ENCODE assay signal across 8 mouse cellular contexts in genomic region chr5:149454281-149454680, GRCm38 (mm10). TPM values are rescaled to one million over a fixed set of nuclear protein-coding genes. Genes with fewer than 3 reads are reported as not detected.
DNase-seq lines count a peak whose midpoint lies in the region; ATAC-seq and TF ChIP-seq lines count a peak whose summit lies in the region.

No protein-coding gene starts in this region.

- no peaks in the 10 kb centered on the region for H3K4me1 ChIP-seq in intestine, embryonic 14.5 days (replicated peaks; ENCODE audit: control insufficient read depth, insufficient read depth, low read length)
- no peaks in the 10 kb centered on the region for H3K4me1 ChIP-seq in intestine, embryonic 16.5 days (ENCODE audit: control insufficient read depth, insufficient read depth, low read length)
- H3K4me1 ChIP-seq in lung, adult 2 months (ENCODE audit: control insufficient read depth, insufficient read depth, low read length), result no peaks in the 10 kb centered on the region
- H3K4me1 ChIP-seq in spleen, adult 2 months (ENCODE audit: control insufficient read depth, insufficient read depth, insufficient read length), result no peaks in the 10 kb centered on the region

- no peak overlapping the region for H3K4me3 ChIP-seq in intestine, embryonic 14.5 days (ENCODE audit: low read depth, low read length)
- no peak overlapping the region for H3K4me3 ChIP-seq in intestine, embryonic 16.5 days (ENCODE audit: low read length)
- no peak overlapping the region for H3K4me3 ChIP-seq in lung, adult 2 months (replicated peaks; ENCODE audit: extremely low read depth, low read depth, low read length)
- H3K4me3 ChIP-seq in spleen, adult 2 months (ENCODE audit: extremely low read depth, insufficient read depth, insufficient read length), result no peak overlapping the region

- no peak overlapping the region for H3K9ac ChIP-seq in intestine, embryonic 14.5 days (ENCODE audit: low read length)
- H3K9ac ChIP-seq in intestine, embryonic 16.5 days (ENCODE audit: low read depth, low read length), result no peak overlapping the region

- DNase-seq in intestine, embryonic 14.5 days (ENCODE audit: low spot score), result peak; percentile 86
- DNase-seq in Patski (ENCODE audit: low read depth, low spot score), result no peak
- DNase-seq in cerebellum, adult 9-10 months, result peak; percentile 78
- peak; percentile 61 to 69 for DNase-seq in frontal cortex, postnatal 36 days (ENCODE audit: low spot score in 2 of 2)
- peak; percentile 66 to 86 for DNase-seq in kidney, postnatal 25 days
- peak; percentile 74 for DNase-seq in lung, adult 2 months
- peak; percentile 22 to 59 for DNase-seq in spleen, adult 2 months (ENCODE audit: low read depth in 1 of 2, low spot score in 2 of 2)

- in situ Hi-C loops in Patski (cut with MboI; ENCODE audit: low pct_unique_long_range_greater_than_20kb), result loop anchor here (5.0 kb wide), 1 partner anchor 68 kb away; no protein-coding TSS in a partner anchor

- 0 out of 2 replicates have a peak, but pooled peaks cover 2% of the 10 kb centered on the region for H3K9me3 ChIP-seq in intestine, embryonic 14.5 days (ENCODE audit: control insufficient read depth, low read length)
- no peaks in the 10 kb centered on the region for H3K9me3 ChIP-seq in intestine, embryonic 16.5 days (ENCODE audit: control insufficient read depth, low read length)

- TF ChIP-seq POLR2A in lung, adult 2 months (IDR thresholded peaks at IDR 0.05; ENCODE audit: borderline replicate concordance, extremely low read depth, low read depth, low read length), result no peak
- TF ChIP-seq POLR2A in spleen, adult 2 months (IDR thresholded peaks at IDR 0.05; ENCODE audit: low read depth, low read length), result no peak

- no peak for ATAC-seq in intestine, embryonic 14.5 days (replicated peaks; ENCODE audit: low FRiP score, low TSS enrichment, low read depth)
- no peak for ATAC-seq in intestine, embryonic 16.5 days
- ATAC-seq in Patski, result no peak

- no peak overlapping the region for H3K27ac ChIP-seq in intestine, embryonic 14.5 days (ENCODE audit: low read depth)
- no peak overlapping the region for H3K27ac ChIP-seq in intestine, embryonic 16.5 days (ENCODE audit: low read length)
- H3K27ac ChIP-seq in spleen, adult 2 months (ENCODE audit: insufficient read depth, low read length), result no peak overlapping the region

- H3K27me3 ChIP-seq in intestine, embryonic 14.5 days (replicated peaks; ENCODE audit: control insufficient read depth, insufficient read depth, low read length), result no peaks in the 10 kb centered on the region
- H3K27me3 ChIP-seq in intestine, embryonic 16.5 days (replicated peaks; ENCODE audit: control insufficient read depth, insufficient read depth, low read length), result no peaks in the 10 kb centered on the region
- no peaks in the 10 kb centered on the region for H3K27me3 ChIP-seq in Patski
- no peaks in the 10 kb centered on the region for H3K27me3 ChIP-seq in spleen, adult 2 months (ENCODE audit: control insufficient read depth, insufficient read depth, low read length)

- POLR2A ChIA-PET in Patski (lab: Charles Lee), result interaction anchor here (0.5 to 0.7 kb wide), 3 partner anchors 64 to 550 kb away, joined by 3 read pairs; no protein-coding TSS in a partner anchor

- TF ChIP-seq CTCF in Patski (IDR thresholded peaks at IDR 0.05), result peak; percentile 95
- peak; percentile 84 for TF ChIP-seq CTCF in lung, adult 2 months (IDR thresholded peaks at IDR 0.05; ENCODE audit: insufficient read depth, low read length)
- TF ChIP-seq CTCF in spleen, adult 2 months (IDR thresholded peaks at IDR 0.05; ENCODE audit: extremely low read depth, insufficient read depth, insufficient read length, insufficient replicate concordance), result peak; percentile 77; the same call in 1 of the 2 replicates

- H3K36me3 ChIP-seq in intestine, embryonic 14.5 days (ENCODE audit: control insufficient read depth, insufficient read depth, low read length), result no peaks in the 10 kb centered on the region
- H3K36me3 ChIP-seq in intestine, embryonic 16.5 days (ENCODE audit: control insufficient read depth, insufficient read depth, low read length), result no peaks in the 10 kb centered on the region
- no peaks in the 10 kb centered on the region for H3K36me3 ChIP-seq in spleen, adult 2 months (ENCODE audit: control insufficient read depth, insufficient read depth, low read length)

- no peak overlapping the region for H3K4me2 ChIP-seq in intestine, embryonic 14.5 days (ENCODE audit: low read length)
- H3K4me2 ChIP-seq in intestine, embryonic 16.5 days (ENCODE audit: low read depth, low read length), result no peak overlapping the region

- 30% methylated on average over 6 of the region's 6 CpGs for WGBS in intestine, embryonic 14.5 days
- WGBS in intestine, embryonic 16.5 days, result 30% methylated on average over 6 of the region's 6 CpGs
- WGBS in lung, adult 2 months, result 29% methylated on average over 6 of the region's 6 CpGs
- 29% methylated on average over 6 of the region's 6 CpGs for WGBS in spleen, adult 2 months

- CTCF ChIA-PET in Patski (lab: Charles Lee), result interaction anchor here (0.8 to 1.6 kb wide), 8 partner anchors 9 to 101 kb away, joined by 3 to 10 read pairs (median 3); no protein-coding TSS in a partner anchor

RNA-seq across cellular contexts. Expression of gene Tex26, which starts 14.8 kb away (rescaled TPM):
- 0.70 and 0.90 TPM in 2 replicates for polyA plus RNA-seq in intestine, embryonic 14.5 days (2014; fragmentation: Nextera tagmentation; extraction: Ambion mirVana)
- polyA plus RNA-seq in intestine, embryonic 16.5 days (2015; fragmentation: Nextera tagmentation; extraction: Ambion mirVana), result 0.38 and 0.39 TPM in 2 replicates
- polyA plus RNA-seq in Patski (2021), result 0.74 TPM
- polyA plus RNA-seq in lung, adult 2 months (2012; rRNA removed), result 0.91 and 1.5 TPM in 2 replicates
- not detected in 2 replicates for polyA plus RNA-seq in spleen, adult 2 months (2012; rRNA removed)

RNA-seq across cellular contexts. Expression of gene Medag, which starts 42.7 kb away (rescaled TPM):
- polyA plus RNA-seq in intestine, embryonic 14.5 days (2014; fragmentation: Nextera tagmentation; extraction: Ambion mirVana), result 2.2 TPM in 2 replicates
- 1.8 and 2.0 TPM in 2 replicates for polyA plus RNA-seq in intestine, embryonic 16.5 days (2015; fragmentation: Nextera tagmentation; extraction: Ambion mirVana)
- polyA plus RNA-seq in Patski (2021), result 0.13 TPM
- 5.2 and 7.1 TPM in 2 replicates for polyA plus RNA-seq in lung, adult 2 months (2012; rRNA removed)
- polyA plus RNA-seq in spleen, adult 2 months (2012; rRNA removed), result 0.57 and 1.1 TPM in 2 replicates
